Mouse (Mus musculus) CH12.LX (cell line): ENCODE results near the gene Aig1. TPM values are rescaled to one million over a fixed set of nuclear protein-coding genes. Genes with fewer than 3 reads are reported as not detected.

ENCODE experiments used
- DNase-seq: peaks from one replicate; pipeline ENCODE4 v3.0.0-alpha.2; 2013; ENCODE audit errors: extremely low read depth
- H3K27ac ChIP-seq: 2 replicates; pipeline ENCODE4 v1.5.1; 2012; ENCODE audit warnings: low read depth, mild to moderate bottlenecking, control low read depth, moderate library complexity; ENCODE audit not compliant: insufficient read depth
- H3K27me3 ChIP-seq: replicated peaks from 2 replicates; pipeline ENCODE3; 2012; ENCODE audit warnings: inconsistent platforms
- H3K36me3 ChIP-seq, 2 experiments: replicated peaks in 1 of 2; 2 replicates each; pipeline versions ENCODE3 to v1.6.1; 2012; ENCODE audit warnings: inconsistent platforms in 1 of 2, low read length in 1 of 2, mild to moderate bottlenecking in 1 of 2, mixed read lengths in 1 of 2, moderate library complexity in 1 of 2; ENCODE audit not compliant: control insufficient read depth in 1 of 2, insufficient read depth in 1 of 2
- H3K4me1 ChIP-seq, 2 experiments: 2 replicates each; pipeline ENCODE4 v1.6.1; 2012; ENCODE audit warnings: inconsistent platforms in 1 of 2, moderate library complexity in 1 of 2; ENCODE audit not compliant: insufficient read depth in 2 of 2, control insufficient read depth in 1 of 2
- H3K4me2 ChIP-seq: 2 replicates; pipeline ENCODE4 v1.6.1; 2012; ENCODE audit warnings: low read depth, mild to moderate bottlenecking, control low read depth; ENCODE audit not compliant: poor library complexity, insufficient read depth, severe bottlenecking
- H3K4me3 ChIP-seq, 3 experiments: fragments of 150-350 bp in 1 of 3; sonication (generic) in 1 of 3; replicated peaks in 1 of 3; 2 replicates each; pipeline versions ENCODE3 to v1.5.1; 2011 to 2012; ENCODE audit warnings: low read depth in 2 of 3, low read length in 2 of 3, mild to moderate bottlenecking in 2 of 3, moderate library complexity in 2 of 3, control low read depth in 1 of 3, improper control_type of control experiment in 1 of 3, inconsistent platforms in 1 of 3, mixed read lengths in 1 of 3; ENCODE audit not compliant: poor library complexity in 1 of 3
- H3K79me2 ChIP-seq: replicated peaks from 2 replicates; pipeline ENCODE4 v1.6.1; 2012; ENCODE audit warnings: mild to moderate bottlenecking, moderate library complexity; ENCODE audit not compliant: control insufficient read depth, poor library complexity, insufficient read depth, severe bottlenecking; ENCODE audit errors: extremely low read depth
- H3K9ac ChIP-seq: 2 replicates; pipeline ENCODE4 v1.6.1; 2012; ENCODE audit warnings: low read depth, mild to moderate bottlenecking, control low read depth, moderate library complexity; ENCODE audit not compliant: insufficient read depth
- H3K9me3 ChIP-seq: replicated peaks from 2 replicates; pipeline ENCODE3; 2012; ENCODE audit warnings: low read length, inconsistent platforms, mixed read lengths
- BHLHE40 ChIP-seq: IDR thresholded peaks from 2 replicates; pipeline ENCODE4 v1.6.1; 2011; ENCODE audit warnings: mild to moderate bottlenecking, low read depth, low read length, improper control_type of control experiment
- CHD2 ChIP-seq: IDR thresholded peaks from 2 replicates; pipeline ENCODE4 v1.6.1; 2011; ENCODE audit warnings: low read length, improper control_type of control experiment
- CTCF ChIP-seq, 2 experiments: IDR thresholded peaks in 1 of 2; conservative IDR thresholded peaks in 1 of 2; 2 replicates each; pipeline ENCODE4 v1.5.1; 2011 to 2012; ENCODE audit warnings: low read depth in 2 of 2, low read length in 2 of 2, improper control_type of control experiment in 1 of 2, inconsistent platforms in 1 of 2, mild to moderate bottlenecking in 1 of 2, moderate library complexity in 1 of 2
- E2F4 ChIP-seq: IDR thresholded peaks from 2 replicates; pipeline ENCODE4 v1.6.1; 2011; ENCODE audit warnings: low read depth, low read length, improper control_type of control experiment; ENCODE audit not compliant: insufficient replicate concordance
- ELF1 ChIP-seq: IDR thresholded peaks from 2 replicates; pipeline ENCODE4 v1.6.1; 2014; ENCODE audit warnings: low read depth, mild to moderate bottlenecking, inconsistent platforms, low read length, improper control_type of control experiment
- IRF4 ChIP-seq: IDR thresholded peaks from 2 replicates; pipeline ENCODE4 v1.6.1; 2014; ENCODE audit warnings: low read depth, mild to moderate bottlenecking, inconsistent platforms, low read length, improper control_type of control experiment
- JUN ChIP-seq: IDR thresholded peaks from 2 replicates; pipeline ENCODE4 v1.6.1; 2011; ENCODE audit warnings: low read depth, mild to moderate bottlenecking, low read length, improper control_type of control experiment, moderate library complexity; ENCODE audit not compliant: insufficient read depth
- KAT2A ChIP-seq: IDR thresholded peaks from 2 replicates; pipeline ENCODE4 v1.6.1; 2012; ENCODE audit warnings: low read length, improper control_type of control experiment, inconsistent platforms; ENCODE audit not compliant: insufficient replicate concordance
- MAFK ChIP-seq: IDR thresholded peaks from 2 replicates; pipeline ENCODE4 v1.6.1; 2011; ENCODE audit warnings: low read length, improper control_type of control experiment; ENCODE audit not compliant: insufficient replicate concordance
- MAX ChIP-seq: IDR thresholded peaks from 2 replicates; pipeline ENCODE4 v1.6.1; 2011; ENCODE audit warnings: low read length, improper control_type of control experiment
- MAZ ChIP-seq: IDR thresholded peaks from 2 replicates; pipeline ENCODE4 v1.6.1; 2012; ENCODE audit warnings: low read depth, mild to moderate bottlenecking, inconsistent platforms, low read length, improper control_type of control experiment, moderate library complexity
- MEF2A ChIP-seq: IDR thresholded peaks from 2 replicates; pipeline ENCODE4 v1.6.1; 2014; ENCODE audit warnings: low read depth, mild to moderate bottlenecking, inconsistent platforms, low read length, improper control_type of control experiment, borderline replicate concordance
- MXI1 ChIP-seq: IDR thresholded peaks from 2 replicates; pipeline ENCODE4 v1.6.1; 2011; ENCODE audit warnings: mild to moderate bottlenecking, low read depth, low read length, improper control_type of control experiment
- MYC ChIP-seq: IDR thresholded peaks from 2 replicates; pipeline ENCODE4 v1.6.1; 2011; ENCODE audit warnings: low read depth, mild to moderate bottlenecking, improper control_type of control experiment, low read length
- NRF1 ChIP-seq: IDR thresholded peaks from 2 replicates; pipeline ENCODE4 v1.6.1; 2014; ENCODE audit warnings: low read depth, mild to moderate bottlenecking, inconsistent platforms, low read length, improper control_type of control experiment, moderate library complexity
- PAX5 ChIP-seq: IDR thresholded peaks from 2 replicates; pipeline ENCODE4 v1.6.1; 2012; ENCODE audit warnings: low read length, inconsistent platforms, mixed read lengths
- POLR2A ChIP-seq: IDR thresholded peaks from 2 replicates; pipeline ENCODE4 v1.6.1; 2011; ENCODE audit warnings: low read depth, mild to moderate bottlenecking, improper control_type of control experiment, low read length
- POLR2AphosphoS2 ChIP-seq: IDR thresholded peaks from 2 replicates; pipeline ENCODE4 v1.6.1; 2011; ENCODE audit warnings: low read depth, low read length, improper control_type of control experiment
- RAD21 ChIP-seq: IDR thresholded peaks from 2 replicates; pipeline ENCODE4 v1.6.1; 2011; ENCODE audit warnings: low read depth, mild to moderate bottlenecking, low read length, improper control_type of control experiment, moderate library complexity
- RCOR1 ChIP-seq: conservative IDR thresholded peaks from 2 replicates; pipeline ENCODE4 v1.6.1; 2012; ENCODE audit warnings: low read depth, mild to moderate bottlenecking, inconsistent platforms, low read length, improper control_type of control experiment
- SMC3 ChIP-seq: IDR thresholded peaks from 2 replicates; pipeline ENCODE4 v1.6.1; 2011; ENCODE audit warnings: low read depth, low read length, improper control_type of control experiment
- TBP ChIP-seq: conservative IDR thresholded peaks from 2 replicates; pipeline ENCODE4 v1.6.1; 2011; ENCODE audit warnings: low read depth, low read length, improper control_type of control experiment
- TCF12 ChIP-seq: IDR thresholded peaks from 2 replicates; pipeline ENCODE4 v1.6.1; 2014; ENCODE audit warnings: low read depth, mild to moderate bottlenecking, inconsistent platforms, low read length, improper control_type of control experiment
- USF2 ChIP-seq: conservative IDR thresholded peaks from 2 replicates; pipeline ENCODE4 v1.6.1; 2011; ENCODE audit warnings: low read depth, low read length, improper control_type of control experiment
- ZC3H11A ChIP-seq: IDR thresholded peaks from 2 replicates; pipeline ENCODE4 v1.6.1; 2012; ENCODE audit warnings: low read depth, mild to moderate bottlenecking, inconsistent platforms, low read length, improper control_type of control experiment
- ZKSCAN1 ChIP-seq: IDR thresholded peaks from 2 replicates; pipeline ENCODE4 v1.6.1; 2012; ENCODE audit warnings: low read depth, inconsistent platforms, low read length, improper control_type of control experiment, borderline replicate concordance
- ZMIZ1 ChIP-seq: IDR thresholded peaks from 2 replicates; pipeline ENCODE4 v1.6.1; 2012; ENCODE audit warnings: low read depth, mild to moderate bottlenecking, inconsistent platforms, low read length, improper control_type of control experiment
- ZNF384 ChIP-seq: IDR thresholded peaks from 2 replicates; pipeline ENCODE4 v1.6.1; 2012; ENCODE audit warnings: low read depth, low read length, improper control_type of control experiment, inconsistent platforms
- dilution Hi-C: fragments of 300-500 bp; cut with MboI; formaldehyde crosslinking; loops from 2 replicates; pipeline ENCODE4 v1.14.3; 2020; ENCODE audit warnings: low sequenced_read_pairs; ENCODE audit not compliant: extremely low pct_unique_long_range_greater_than_20kb, extremely low pct_ligation_motif_present
- in situ Hi-C: fragments of 300-500 bp; cut with MboI; formaldehyde crosslinking; loops from 3 replicates; pipeline ENCODE4 v1.14.3; 2019; ENCODE audit warnings: low sequenced_read_pairs, low pct_ligation_motif_present, low pct_unique_long_range_greater_than_20kb, mixed read lengths
- polyA plus RNA-seq: library from polyadenylated mRNA; unstranded; fragments of >175 nt; gene quantifications from 2 replicates; pipeline ENCODE4 v1.2.1, GENCODE M21; 2012; ENCODE audit warnings: low read depth; ENCODE audit not compliant: insufficient read length
- total RNA-seq, 2 experiments: library from RNA; depleted of rRNA; stranded (reverse); fragments of 300-350 nt in 1 of 2; fragments of >200 nt in 1 of 2; gene quantifications; 2 replicates each; pipeline ENCODE4 v1.2.3; 2012 to 2014

Aig1 gene
- total and polyA plus RNA-seq, 3 experiments, result 1.6 to 10.8 (median 2.4) TPM

DNA sequence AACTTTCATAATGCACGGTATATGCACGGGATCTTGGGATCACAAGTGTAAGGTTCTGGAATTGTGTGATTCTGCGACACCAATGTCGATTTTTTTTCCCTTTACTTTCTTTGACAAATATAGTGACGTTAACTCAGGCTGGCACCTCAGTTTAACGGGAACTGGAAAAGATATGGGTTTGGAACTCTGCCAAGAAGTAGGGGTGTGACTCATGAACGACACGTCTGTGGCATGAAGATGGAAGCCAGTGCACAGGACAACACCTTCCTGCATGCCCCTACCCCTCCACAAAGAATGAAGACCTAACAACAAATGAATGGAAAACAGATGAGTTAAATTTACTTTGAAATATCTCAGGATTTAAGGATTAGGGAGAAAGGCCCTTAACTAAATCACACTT, 76.0 kb downstream of the Aig1 start:
- Histone ChIP-seq H3K4me2 (no peak overlapping the region), H3K4me1 (no peaks in the 10 kb centered on the region), H3K27ac (no peak overlapping the region), H3K36me3 (no peaks in the 10 kb centered on the region), H3K4me3 (no peak overlapping the region), H3K27me3 (no peaks in the 10 kb centered on the region), H3K9ac (no peak overlapping the region), H3K9me3 (no peaks in the 10 kb centered on the region), H3K79me2 (no peaks in the 10 kb centered on the region)
- TF ChIP-seq KAT2A, result no peak
- TF ChIP-seq TBP, result no peak
- TF ChIP-seq MAFK, result no peak
- TF ChIP-seq CHD2, result no peak
- no peak for TF ChIP-seq ELF1
- TF ChIP-seq MAZ, result no peak
- no peak for TF ChIP-seq JUN
- no peak for TF ChIP-seq PAX5
- no peak for TF ChIP-seq TCF12
- TF ChIP-seq ZNF384, result no peak
- no peak for TF ChIP-seq MEF2A
- no peak for TF ChIP-seq POLR2AphosphoS2
- TF ChIP-seq ZKSCAN1, result no peak
- no peak for TF ChIP-seq CTCF (conservative IDR thresholded peaks at IDR 0.05 in 1 of 2, IDR thresholded peaks at IDR 0.05 in 1 of 2; ENCODE audit: low read depth in 2 of 2, low read length in 2 of 2)
- no peak for TF ChIP-seq MXI1
- no peak for TF ChIP-seq USF2
- TF ChIP-seq RCOR1, result no peak
- no peak for TF ChIP-seq MAX
- TF ChIP-seq ZMIZ1, result no peak
- dilution Hi-C loops (no loop called here), in situ Hi-C loops (no loop called here)
- DNase-seq, result no peak

DNA sequence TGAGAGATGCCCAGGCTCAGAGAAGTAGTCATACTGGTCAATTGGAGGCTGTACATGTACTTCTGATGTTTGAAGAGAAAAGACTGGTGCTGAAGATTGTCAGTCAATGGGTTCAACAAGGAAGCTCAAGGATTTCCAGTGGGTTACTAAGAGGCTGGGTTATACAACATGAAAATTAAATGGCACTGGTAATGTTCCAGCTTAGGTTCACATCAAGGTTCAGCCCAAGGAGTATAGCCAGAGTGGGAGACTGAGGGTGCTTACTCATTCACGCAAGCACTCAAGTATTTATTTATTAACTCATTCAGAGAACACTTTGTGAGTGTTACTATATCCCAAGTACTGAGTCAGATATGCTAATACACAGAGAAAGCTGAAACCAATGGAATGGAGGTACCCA, 79.2 kb downstream of the Aig1 start:
- Histone ChIP-seq H3K27ac (no peak overlapping the region), H3K9ac (no peak overlapping the region), H3K27me3 (no peaks in the 10 kb centered on the region), H3K4me1 (no peaks in the 10 kb centered on the region), H3K36me3 (peaks cover 0 to 3% of the 10 kb centered on the region in 2 experiments)
- dilution Hi-C loops, result no loop called here
- no peak for TF ChIP-seq MAZ
- TF ChIP-seq RAD21, result no peak
- TF ChIP-seq NRF1, result no peak
- no peak for TF ChIP-seq ZC3H11A
- no peak for TF ChIP-seq IRF4
- TF ChIP-seq TBP, result no peak
- TF ChIP-seq E2F4, result no peak
- TF ChIP-seq MAX, result no peak
- TF ChIP-seq CTCF (conservative IDR thresholded peaks at IDR 0.05 in 1 of 2, IDR thresholded peaks at IDR 0.05 in 1 of 2; ENCODE audit: low read depth in 2 of 2, low read length in 2 of 2), result no peak
- no peak for TF ChIP-seq SMC3
- no peak for TF ChIP-seq CHD2
- TF ChIP-seq MYC, result no peak
- TF ChIP-seq POLR2AphosphoS2, result no peak
- no peak for TF ChIP-seq KAT2A
- no peak for TF ChIP-seq ELF1
- TF ChIP-seq BHLHE40, result no peak
- TF ChIP-seq POLR2A, result no peak
- no peak for TF ChIP-seq ZKSCAN1
- no peak for TF ChIP-seq USF2
- TF ChIP-seq, all 38 proteins: peak for 0
- in situ Hi-C loops, result no loop called here
- Histone ChIP-seq H3K4me3 (no peak overlapping the region), H3K79me2 (no peaks in the 10 kb centered on the region), H3K4me2 (no peak overlapping the region), H3K9me3 (no peaks in the 10 kb centered on the region)
- DNase-seq, result no peak
